Mouse (Mus musculus) heart, embryonic 16.5 days (tissue): ENCODE data around the gene Pparg. TPM values are rescaled to one million over a fixed set of nuclear protein-coding genes. Genes with fewer than 3 reads are reported as not detected.

Experiments
- ATAC-seq: fragments of 200-750 bp; cut with Nextera tagmentation; replicated peaks from 2 replicates; pipeline ENCODE4 v1.8.0; 2017; ENCODE audit warnings: moderate number of reproducible peaks; ENCODE audit not compliant: insufficient read depth, low FRiP score; ENCODE audit errors: extremely low read depth
- H3K27ac ChIP-seq: fragments of 300-500 bp; sonication (generic); 2 replicates; pipeline ENCODE4 v1.5.1; 2014; ENCODE audit warnings: mild to moderate bottlenecking, low read length, control low read depth, moderate library complexity
- H3K27me3 ChIP-seq: fragments of 300-500 bp; sonication (generic); 2 replicates; pipeline ENCODE4 v1.6.1; 2014; ENCODE audit warnings: low read length, mixed read lengths; ENCODE audit not compliant: control insufficient read depth, insufficient read depth
- H3K36me3 ChIP-seq: fragments of 300-500 bp; sonication (generic); 2 replicates; pipeline ENCODE4 v1.6.1; 2014; ENCODE audit not compliant: control insufficient read depth, insufficient read depth
- H3K4me1 ChIP-seq: fragments of 300-500 bp; sonication (generic); 2 replicates; pipeline ENCODE4 v1.6.1; 2014; ENCODE audit warnings: low read length, mixed read lengths; ENCODE audit not compliant: control insufficient read depth, insufficient read depth
- H3K4me2 ChIP-seq: fragments of 300-500 bp; sonication (generic); 2 replicates; pipeline ENCODE4 v1.6.1; 2014; ENCODE audit warnings: low read depth, mild to moderate bottlenecking, control low read depth, low read length
- H3K4me3 ChIP-seq: fragments of 300-500 bp; sonication (generic); 2 replicates; pipeline ENCODE4 v1.5.1; 2014; ENCODE audit warnings: mild to moderate bottlenecking, control low read depth, low read length
- H3K9ac ChIP-seq: fragments of 300-500 bp; sonication (generic); 2 replicates; pipeline ENCODE4 v1.6.1; 2014; ENCODE audit warnings: low read length, control low read depth
- H3K9me3 ChIP-seq: fragments of 300-500 bp; sonication (generic); replicated peaks from 2 replicates; pipeline ENCODE4 v1.6.1; 2016; ENCODE audit warnings: low read length; ENCODE audit not compliant: control insufficient read depth
- WGBS: fragments of 180-500 bp; shearing (Covaris S2); extraction: QIAGEN DNeasy Blood & Tissue Kit; methylation state at CpG from one replicate; pipeline ENCODE4 v1.1.7; 2014; 5-methylcytosine and 5-hydroxymethylcytosine counted together
- polyA plus RNA-seq: library from polyadenylated mRNA; unstranded; fragments of >200 nt; fragmentation: Nextera tagmentation; extraction: Ambion mirVana; gene quantifications from 2 replicates; pipeline ENCODE4 v1.2.1, GENCODE M21; 2015

Gene Pparg
- polyA plus RNA-seq, 1 experiment from 2014 or later: 4.0 TPM

- no peak for ATAC-seq
- no peaks in the 10 kb centered on the region for H3K36me3 ChIP-seq
- H3K4me3 ChIP-seq: no peak overlapping the region
- H3K4me2 ChIP-seq: no peak overlapping the region
- 44% methylated on average over 3 of the region's 3 CpGs for WGBS
- no peak overlapping the region for H3K9ac ChIP-seq
- H3K4me1 ChIP-seq: peaks cover 32% of the 10 kb centered on the region
- H3K27ac ChIP-seq: no peak overlapping the region
- H3K27me3 ChIP-seq: no peaks in the 10 kb centered on the region
- H3K9me3 ChIP-seq: no peaks in the 10 kb centered on the region
Observed at GRCm38 (mm10) chr6:115481603-115482002, 120.9 kb downstream of the Pparg start.

GRCm38 (mm10) chr6:115485635-115486034 lies 124.9 kb downstream of the Pparg start:
- no peak overlapping the region for H3K4me2 ChIP-seq
- H3K27ac ChIP-seq: no peak overlapping the region
- H3K9ac ChIP-seq: no peak overlapping the region
- peaks cover 8% of the 10 kb centered on the region for H3K4me1 ChIP-seq
- H3K4me3 ChIP-seq: no peak overlapping the region
- ATAC-seq: no peak
- no peaks in the 10 kb centered on the region for H3K27me3 ChIP-seq
- no peaks in the 10 kb centered on the region for H3K9me3 ChIP-seq
- 46% methylated on average over 6 of the region's 6 CpGs for WGBS
- H3K36me3 ChIP-seq: no peaks in the 10 kb centered on the region

- Histone ChIP-seq H3K27me3 (no peaks in the 10 kb centered on the region), H3K4me1 (no peaks in the 10 kb centered on the region), H3K36me3 (no peaks in the 10 kb centered on the region), H3K4me3 (no peak overlapping the region), H3K4me2 (no peak overlapping the region), H3K9me3 (no peaks in the 10 kb centered on the region), H3K27ac (no peak overlapping the region), H3K9ac (no peak overlapping the region)
- WGBS: 75% methylated on average over 9 of the region's 9 CpGs
- no peak for ATAC-seq
Observed at GRCm38 (mm10) chr6:115489831-115490230, 129.1 kb downstream of the Pparg start.

- no peaks in the 10 kb centered on the region for H3K4me1 ChIP-seq
- no peaks in the 10 kb centered on the region for H3K27me3 ChIP-seq
- no peak overlapping the region for H3K9ac ChIP-seq
- 48% methylated on average over 11 of the region's 11 CpGs for WGBS
- no peak overlapping the region for H3K4me2 ChIP-seq
- no peaks in the 10 kb centered on the region for H3K9me3 ChIP-seq
- no peaks in the 10 kb centered on the region for H3K36me3 ChIP-seq
- no peak overlapping the region for H3K4me3 ChIP-seq
- H3K27ac ChIP-seq: no peak overlapping the region
- ATAC-seq: no peak
Observed at GRCm38 (mm10) chr6:115492952-115493613, 132.3 kb downstream of the Pparg start.

GRCm38 (mm10) chr6:115493824-115494223 lies 133.1 kb downstream of the Pparg start:
- Histone ChIP-seq H3K4me1 (no peaks in the 10 kb centered on the region), H3K9ac (no peak overlapping the region), H3K27ac (no peak overlapping the region), H3K9me3 (no peaks in the 10 kb centered on the region), H3K4me2 (no peak overlapping the region), H3K4me3 (no peak overlapping the region), H3K36me3 (no peaks in the 10 kb centered on the region), H3K27me3 (no peaks in the 10 kb centered on the region)
- no peak for ATAC-seq

- 78% methylated on average over 14 of the region's 14 CpGs for WGBS
- H3K27ac ChIP-seq: no peak overlapping the region
- H3K4me3 ChIP-seq: no peak overlapping the region
- H3K36me3 ChIP-seq: no peaks in the 10 kb centered on the region
- no peaks in the 10 kb centered on the region for H3K27me3 ChIP-seq
- no peak for ATAC-seq
- H3K4me2 ChIP-seq: no peak overlapping the region
- no peak overlapping the region for H3K9ac ChIP-seq
- H3K4me1 ChIP-seq: 0 out of 2 replicates have a peak, but pooled peaks cover 6% of the 10 kb centered on the region
- H3K9me3 ChIP-seq: no peaks in the 10 kb centered on the region
Observed at GRCm38 (mm10) chr6:115499540-115499939, 138.8 kb downstream of the Pparg start.

GRCm38 (mm10) chr6:115500234-115500633 lies 139.5 kb downstream of the Pparg start:
- Histone ChIP-seq H3K4me2 (no peak overlapping the region), H3K4me1 (0 out of 2 replicates have a peak, but pooled peaks cover 6% of the 10 kb centered on the region), H3K9ac (no peak overlapping the region), H3K4me3 (no peak overlapping the region), H3K27ac (no peak overlapping the region), H3K27me3 (no peaks in the 10 kb centered on the region), H3K9me3 (no peaks in the 10 kb centered on the region), H3K36me3 (no peaks in the 10 kb centered on the region)
- 89% methylated on average over 10 of the region's 10 CpGs for WGBS
- ATAC-seq: no peak

- Histone ChIP-seq H3K36me3 (no peaks in the 10 kb centered on the region), H3K27me3 (no peaks in the 10 kb centered on the region), H3K4me1 (0 out of 2 replicates have a peak, but pooled peaks cover 6% of the 10 kb centered on the region), H3K9ac (no peak overlapping the region), H3K4me2 (no peak overlapping the region), H3K4me3 (no peak overlapping the region), H3K9me3 (no peaks in the 10 kb centered on the region), H3K27ac (no peak overlapping the region)
- ATAC-seq: 0 out of 2 replicates have a peak, but pooled peaks have one; percentile 28
- 25% methylated on average over 3 of the region's 3 CpGs for WGBS
Observed at GRCm38 (mm10) chr6:115501131-115501530, 140.4 kb downstream of the Pparg start.

GRCm38 (mm10) chr6:115503038-115503437 lies 142.3 kb downstream of the Pparg start:
- Histone ChIP-seq H3K4me2 (no peak overlapping the region), H3K4me1 (0 out of 2 replicates have a peak, but pooled peaks cover 6% of the 10 kb centered on the region), H3K36me3 (no peaks in the 10 kb centered on the region), H3K4me3 (no peak overlapping the region), H3K27me3 (no peaks in the 10 kb centered on the region), H3K9me3 (peaks cover under 1% of the 10 kb centered on the region; the same call in 1 of the 2 replicates), H3K9ac (no peak overlapping the region), H3K27ac (no peak overlapping the region)
- ATAC-seq: no peak
- 92% methylated on average over 4 of the region's 4 CpGs for WGBS
